Mouse (Mus musculus): ENCODE measurements at regions not wholly inside any gene's neighbourhood (a gene's known extent, or its start where the extent isn't known, plus 50 kb on each side); places are given as distances from the start of the nearest gene placed in this dataset.

DNA sequence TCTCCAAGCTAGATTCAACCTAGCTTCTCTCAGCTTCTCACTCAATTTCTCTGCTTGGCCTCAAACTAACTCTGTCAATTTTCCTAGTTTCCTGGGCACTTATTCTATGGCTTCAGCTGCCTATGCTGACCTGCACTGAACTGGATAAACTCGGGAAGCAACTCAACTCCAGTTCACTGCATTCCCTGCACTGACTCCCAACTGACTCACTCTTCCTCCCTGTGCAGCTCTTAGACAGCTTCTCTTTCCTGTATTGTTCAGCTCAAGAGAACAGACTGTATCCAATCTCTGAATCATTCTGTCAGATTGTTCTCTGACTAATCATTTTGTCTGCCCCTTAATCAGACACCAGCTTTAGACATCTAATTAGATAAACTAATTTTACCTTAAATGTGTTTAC lies 581.4 kb upstream of the N6amt1 start:
- DNase-seq: no peak

DNA sequence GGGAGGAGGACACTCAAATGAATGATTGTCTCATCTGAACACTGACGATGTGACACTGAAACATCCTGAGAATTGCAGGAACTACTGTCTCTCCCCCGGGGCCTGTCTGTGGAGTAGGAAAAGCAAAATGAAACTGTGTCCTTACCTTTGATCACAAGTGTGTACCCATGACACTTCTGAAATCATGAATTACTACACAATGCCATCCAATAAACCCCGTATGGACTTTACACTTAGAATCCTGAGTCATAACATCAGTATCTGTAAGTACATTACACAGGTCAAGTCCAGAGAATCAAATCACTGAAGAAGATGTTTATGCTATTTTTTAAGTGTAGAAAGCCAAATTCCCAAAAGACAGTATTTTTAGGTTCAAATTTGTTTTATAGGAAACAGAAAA lies 585.1 kb upstream of the N6amt1 start:
- DNase-seq: no peak

DNA sequence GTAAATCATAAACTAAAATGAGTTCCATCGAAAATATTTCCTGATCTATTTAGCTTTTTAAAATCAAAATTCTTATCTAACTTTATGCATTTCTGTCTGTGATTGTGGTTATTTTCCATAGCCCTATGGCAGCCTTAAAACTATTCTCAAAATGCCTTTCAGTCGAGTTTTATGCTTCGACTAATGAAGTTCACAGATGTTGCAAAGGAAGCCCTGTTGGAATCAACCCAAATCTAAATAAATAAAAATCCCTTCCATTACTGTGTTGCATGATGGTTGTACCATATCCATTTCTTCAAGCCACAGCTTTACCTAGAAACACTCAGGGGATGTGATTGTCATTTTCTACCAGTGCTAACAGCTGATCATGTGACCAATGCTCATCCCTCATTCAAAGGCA lies 585.6 kb upstream of the N6amt1 start:
- no peak for DNase-seq

DNA sequence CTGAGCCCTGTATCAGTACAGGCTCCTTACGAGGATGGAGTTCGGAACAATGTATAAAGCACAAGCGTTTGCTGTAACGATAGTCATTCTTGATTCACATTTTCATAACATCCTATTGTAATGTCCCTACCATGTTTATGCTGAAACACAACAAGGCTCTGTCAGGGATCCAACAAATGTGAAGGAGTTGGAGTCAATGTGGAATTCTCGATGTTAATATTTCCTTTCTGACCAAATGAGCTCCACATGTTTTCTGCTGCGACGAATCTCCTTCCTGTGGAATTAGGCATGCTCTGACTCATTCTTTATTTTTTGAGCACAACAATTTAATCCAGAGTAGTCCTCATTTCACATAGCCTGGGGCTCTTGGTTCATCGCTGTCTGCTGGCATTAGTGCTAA lies 588.0 kb upstream of the N6amt1 start:
- no peak for DNase-seq

DNA sequence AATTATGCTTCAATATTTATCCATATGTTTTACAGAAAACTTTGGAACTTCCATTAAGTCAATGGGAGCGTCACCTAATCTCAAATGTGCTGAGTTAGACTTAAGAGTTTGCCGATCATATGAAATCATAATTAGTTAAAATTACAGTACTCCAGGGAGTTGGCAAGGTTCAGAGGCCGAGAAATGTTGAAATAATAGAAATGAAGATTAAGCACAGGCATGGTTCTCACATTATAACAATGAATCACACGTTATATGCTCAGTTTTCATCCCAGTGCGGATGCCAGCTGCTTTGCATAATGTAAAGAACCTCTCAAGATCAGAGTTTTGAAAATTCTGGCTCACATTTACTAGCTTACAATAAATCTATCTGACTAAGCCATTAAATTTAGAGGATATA lies 612.7 kb upstream of the N6amt1 start:
- no peak for DNase-seq

DNA sequence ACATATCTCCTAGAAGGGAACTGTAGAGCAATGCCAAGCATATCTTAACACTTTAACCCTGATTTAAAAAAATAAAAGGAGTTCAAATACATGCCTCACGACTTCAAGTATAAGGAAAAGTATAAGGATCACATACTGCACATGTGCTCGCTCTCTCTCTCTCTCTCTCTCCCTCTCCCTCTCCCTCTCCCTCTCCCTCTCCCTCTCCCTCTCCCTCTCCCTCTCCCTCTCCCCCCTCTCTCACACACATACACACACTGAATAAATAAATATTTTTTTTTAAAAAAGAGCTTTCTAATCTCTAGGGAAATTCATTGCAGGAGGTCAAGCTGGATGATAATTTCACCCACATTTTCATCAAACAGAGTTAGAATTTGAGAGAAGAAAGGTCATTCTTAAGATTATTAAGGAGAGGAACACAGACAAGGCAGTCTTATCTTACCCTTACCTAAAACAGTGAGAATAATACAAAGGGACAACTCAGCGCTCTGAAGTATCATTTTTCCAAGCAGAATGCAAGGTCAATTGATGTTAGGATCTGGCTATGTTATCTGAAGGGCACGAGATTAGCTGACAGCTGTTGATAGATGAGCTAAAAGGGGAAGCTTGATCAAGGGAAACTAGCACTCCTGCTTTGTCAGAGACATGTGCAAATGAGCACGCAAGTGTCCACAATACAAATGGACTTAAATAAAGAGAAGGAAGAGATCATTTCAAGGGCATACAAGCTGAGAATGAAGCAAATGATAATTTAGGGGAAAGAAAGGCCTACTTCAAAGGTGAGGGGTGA lies 634.8 kb upstream of the N6amt1 start:
- no peak for DNase-seq

DNA sequence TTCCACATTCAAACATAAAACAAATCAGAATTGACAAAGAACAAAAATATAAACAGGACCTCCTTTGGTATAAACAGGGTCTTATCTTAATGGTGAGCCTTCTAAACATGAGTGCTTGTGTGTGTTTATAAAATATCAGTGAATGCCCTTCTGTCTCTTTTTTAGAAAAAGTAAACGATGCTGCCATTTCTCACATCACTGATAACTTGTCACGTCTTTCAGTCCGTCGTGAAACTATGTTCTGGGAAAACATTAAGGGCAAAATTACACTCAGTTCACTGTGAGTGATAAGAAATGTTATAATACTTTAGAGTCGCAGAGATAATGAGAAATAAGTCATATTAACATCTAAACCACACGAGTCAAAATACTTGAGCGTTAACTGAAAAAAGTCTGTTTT lies 635.6 kb upstream of the N6amt1 start:
- DNase-seq: no peak

DNA sequence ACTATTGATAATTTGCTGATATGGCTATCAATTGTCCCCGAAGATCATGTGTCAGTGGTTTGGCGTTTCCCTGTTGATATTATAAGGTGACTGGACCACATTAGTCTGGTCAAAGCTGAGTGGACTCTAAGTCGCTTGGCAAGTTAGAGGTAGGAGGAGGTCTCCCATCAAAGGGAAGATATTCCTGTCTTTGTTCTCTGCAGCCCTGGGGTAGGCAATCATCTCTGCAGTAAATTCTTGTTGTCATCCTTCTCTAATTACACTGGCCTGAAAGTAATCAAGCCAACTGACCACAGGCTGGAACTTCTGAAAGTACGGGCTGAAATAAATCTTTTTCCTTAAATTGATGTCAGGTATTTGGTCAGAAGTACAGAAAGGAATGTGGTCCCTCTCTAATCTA lies 652.3 kb upstream of the N6amt1 start:
- no peak for DNase-seq

DNA sequence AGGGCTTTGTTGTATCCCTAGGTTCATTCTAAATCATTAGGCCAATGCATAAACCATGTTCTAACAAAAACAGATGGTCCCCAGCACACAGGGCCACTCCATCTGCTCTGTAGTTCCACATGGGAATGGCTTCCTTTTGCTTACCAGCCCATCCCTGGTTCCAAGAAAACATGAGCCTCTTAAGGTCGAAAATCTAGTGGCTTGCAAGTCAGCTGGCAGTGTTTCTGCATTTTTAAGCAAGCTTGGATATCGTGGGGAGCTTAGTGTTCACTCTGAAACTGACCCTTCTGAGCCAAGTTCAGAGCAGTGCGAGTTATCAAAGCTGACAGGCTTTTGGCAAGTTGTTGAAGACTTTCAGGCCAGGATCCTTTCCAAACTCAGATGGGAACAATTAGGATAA lies 659.5 kb upstream of the N6amt1 start:
- no peak for DNase-seq

DNA sequence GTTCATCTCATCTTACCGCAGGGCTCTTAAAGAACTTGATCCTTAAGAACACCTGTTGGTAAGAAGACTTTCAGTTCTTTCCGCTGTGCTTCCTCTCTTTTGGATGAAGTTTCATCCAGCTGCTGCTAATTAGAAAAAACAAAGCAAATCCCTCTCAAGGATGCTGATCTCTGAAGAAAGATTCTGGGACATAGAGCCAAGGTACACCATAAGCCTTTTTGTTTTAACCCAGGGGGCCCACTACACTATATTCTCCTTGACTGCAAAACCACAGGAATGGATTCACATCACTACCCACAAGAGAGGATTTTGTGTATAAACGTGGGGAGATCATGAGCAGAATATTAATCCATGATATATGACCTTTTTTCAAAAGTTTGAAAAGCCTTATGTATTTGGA lies 694.8 kb upstream of the N6amt1 start:
- no peak for DNase-seq

DNA sequence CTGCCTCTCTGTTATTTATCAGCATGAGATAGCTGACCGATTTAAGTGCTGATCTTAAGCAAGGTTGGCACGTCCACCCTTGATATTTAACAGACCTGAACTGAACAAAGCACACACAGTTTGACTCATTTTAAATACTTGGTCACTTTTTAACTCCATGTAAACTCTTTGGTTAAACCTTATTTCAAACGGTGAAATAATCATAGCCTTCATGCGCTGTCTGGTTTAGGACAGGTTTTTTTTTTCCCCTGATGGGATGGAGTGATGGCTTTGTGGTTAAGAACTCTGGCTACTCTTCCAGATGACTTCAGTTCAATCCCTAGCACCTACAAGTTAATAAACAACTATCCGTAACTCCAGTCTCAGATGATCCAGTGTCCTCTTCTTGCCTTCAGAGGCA lies 706.7 kb upstream of the N6amt1 start:
- DNase-seq: no peak

DNA sequence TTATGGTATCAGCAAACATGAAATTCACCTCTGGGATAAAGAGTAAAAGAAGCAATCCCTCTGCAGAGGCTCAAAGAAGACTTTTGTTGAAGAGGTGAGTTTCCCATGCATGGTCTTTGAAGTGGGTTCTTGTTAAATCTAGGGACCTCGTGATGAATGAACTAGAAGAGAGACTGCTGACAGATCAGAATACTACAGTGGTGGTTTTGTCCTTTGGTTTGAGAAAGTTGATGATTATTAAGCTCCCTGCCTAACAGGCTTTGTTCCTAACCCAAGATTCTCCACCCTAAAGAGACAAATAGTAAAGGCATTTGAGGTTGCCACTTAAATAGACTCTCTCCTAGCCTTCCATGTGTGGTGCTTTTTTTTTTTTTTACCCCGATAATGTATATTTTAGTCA lies 707.2 kb upstream of the N6amt1 start:
- no peak for DNase-seq

DNA sequence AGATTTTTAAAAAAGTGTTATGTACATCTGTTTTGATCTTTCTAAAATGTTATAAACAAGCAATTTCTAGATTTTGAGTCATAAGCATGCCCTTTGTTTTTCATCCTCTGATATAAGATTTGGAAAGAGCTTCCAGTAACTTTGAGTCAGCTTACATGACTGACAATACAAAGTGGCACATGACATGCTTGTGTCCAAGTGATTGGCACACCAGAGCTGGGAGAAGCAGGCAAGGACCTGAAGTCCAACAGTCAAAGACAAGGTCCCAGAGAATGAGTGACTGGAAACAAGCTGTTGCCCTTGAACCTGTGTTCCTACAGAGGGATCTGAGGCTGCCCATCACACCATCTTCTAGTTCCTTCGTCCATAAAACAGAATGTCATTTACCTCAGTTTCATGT lies 708.5 kb upstream of the N6amt1 start:
- DNase-seq: no peak

DNA sequence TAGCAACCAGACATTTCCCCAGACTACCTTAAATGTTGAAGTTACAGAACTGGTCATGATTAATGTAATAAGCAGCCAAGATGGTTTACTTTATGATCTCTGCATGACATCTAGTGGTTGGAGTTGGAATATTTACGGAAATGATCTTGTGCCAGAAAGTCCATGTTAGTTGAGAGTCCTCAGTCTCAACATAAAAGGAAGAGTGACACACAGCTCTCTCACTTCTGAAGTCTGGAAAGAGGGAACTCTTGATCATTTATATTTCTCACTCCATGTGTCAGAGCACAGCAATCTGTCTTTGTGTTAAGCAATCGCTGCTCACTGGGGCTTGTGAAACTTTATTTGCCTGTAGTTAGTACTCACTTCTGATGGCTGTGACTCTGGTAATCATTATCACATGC lies 709.1 kb upstream of the N6amt1 start:
- no peak for DNase-seq

DNA sequence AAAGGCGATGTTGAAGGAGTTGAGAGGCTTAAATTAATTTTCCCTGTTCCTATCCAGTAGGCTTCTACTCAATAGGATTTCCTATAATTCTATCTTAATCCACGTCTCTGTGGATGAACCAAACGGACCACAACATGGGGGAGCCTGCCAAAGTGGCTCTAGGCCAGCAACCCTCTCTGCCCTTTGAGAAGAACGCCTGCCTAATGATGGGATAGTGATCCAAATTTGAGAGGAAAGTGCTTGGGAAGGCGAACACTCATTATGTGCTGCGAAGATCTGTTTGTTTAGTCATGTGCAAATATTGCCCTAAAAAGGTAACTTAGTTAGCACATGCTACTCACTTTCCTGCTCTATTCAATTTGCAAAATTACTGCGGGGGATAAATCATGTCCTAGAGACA lies 702.5 kb upstream of the Adamts5 start:
- no peak for DNase-seq

DNA sequence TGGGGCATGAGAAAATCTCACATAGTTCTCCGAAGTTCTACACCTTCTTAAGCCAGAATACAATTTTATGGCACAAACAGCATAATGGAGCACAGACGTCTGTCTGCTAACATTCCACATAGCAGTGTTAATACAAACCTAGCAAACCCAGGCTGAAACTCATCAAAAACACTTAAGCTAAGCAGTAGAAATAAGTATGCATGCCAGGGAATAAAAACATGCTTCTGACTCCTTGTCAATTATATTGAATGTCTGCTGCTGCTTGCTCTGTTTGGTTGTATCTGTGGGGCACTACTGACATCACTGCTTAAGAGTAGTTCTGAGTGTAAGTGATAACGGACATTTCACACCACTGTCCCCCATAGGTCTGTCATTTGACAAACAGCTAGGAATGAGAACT lies 693.4 kb upstream of the Adamts5 start:
- no peak for DNase-seq

DNA sequence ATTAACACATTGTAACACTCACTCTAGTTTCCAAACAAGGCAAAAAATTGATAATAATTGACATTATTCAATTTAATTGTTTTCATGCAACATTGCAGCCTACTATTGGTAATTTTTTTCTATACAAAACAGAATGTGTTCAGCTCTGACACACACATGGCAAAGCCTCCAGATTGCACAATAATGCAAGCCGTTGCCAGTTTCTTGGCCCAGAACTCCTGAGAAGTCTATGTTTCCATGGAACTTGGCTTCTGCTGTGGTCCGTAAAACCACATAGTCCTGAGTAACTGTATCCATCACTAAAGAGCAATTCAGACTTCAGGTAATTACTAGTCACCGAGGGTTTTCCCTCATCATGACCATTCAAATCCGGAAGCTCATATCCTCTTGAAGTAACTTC lies 684.4 kb upstream of the Adamts5 start:
- no peak for DNase-seq

DNA sequence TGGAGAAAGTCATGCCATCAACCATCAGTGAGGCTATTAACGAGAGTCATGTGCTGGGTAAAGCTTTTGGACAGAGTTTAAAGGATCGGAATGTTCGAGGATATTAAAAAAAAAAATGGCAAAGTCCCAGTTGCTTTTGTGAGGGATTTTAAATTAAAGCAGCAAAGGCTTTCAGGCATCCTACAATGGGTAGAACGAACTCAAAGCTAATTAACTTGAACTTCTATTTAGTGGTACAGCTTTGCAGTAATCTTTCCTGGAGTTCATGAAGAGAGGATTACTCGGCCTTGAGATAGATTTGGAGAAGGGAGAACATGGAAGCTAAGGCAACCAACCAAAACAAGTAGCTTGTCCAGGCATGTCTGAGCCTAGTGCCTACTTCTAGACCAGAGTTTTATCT lies 676.7 kb upstream of the Adamts5 start:
- DNase-seq: no peak

DNA sequence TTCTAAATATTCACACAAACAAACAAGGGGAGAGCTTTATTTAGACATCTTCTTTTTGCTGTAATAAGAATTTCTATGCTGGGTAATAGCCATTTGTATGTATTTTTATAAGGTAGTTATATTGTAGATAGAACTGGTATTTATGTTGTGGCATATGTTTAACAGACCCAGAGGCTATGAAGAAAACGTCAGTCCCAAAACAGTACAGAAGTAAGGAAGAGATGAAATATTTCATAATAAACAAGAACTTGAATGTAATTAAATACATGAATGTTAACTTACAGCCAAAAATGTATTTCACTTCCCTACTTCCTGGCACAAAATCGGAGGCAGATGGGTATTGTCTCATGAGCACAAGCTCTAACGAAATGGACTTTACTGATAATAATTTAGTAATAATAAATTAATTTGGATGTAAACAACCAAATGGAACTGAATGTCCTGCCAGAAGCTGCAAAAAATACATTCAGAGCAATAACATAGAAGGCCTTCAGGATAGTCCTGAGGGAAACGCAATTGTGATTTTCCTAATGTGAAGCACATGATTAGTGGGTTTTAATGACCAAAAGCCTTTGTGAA lies 645.9 kb upstream of the Adamts5 start:
- DNase-seq: no peak

DNA sequence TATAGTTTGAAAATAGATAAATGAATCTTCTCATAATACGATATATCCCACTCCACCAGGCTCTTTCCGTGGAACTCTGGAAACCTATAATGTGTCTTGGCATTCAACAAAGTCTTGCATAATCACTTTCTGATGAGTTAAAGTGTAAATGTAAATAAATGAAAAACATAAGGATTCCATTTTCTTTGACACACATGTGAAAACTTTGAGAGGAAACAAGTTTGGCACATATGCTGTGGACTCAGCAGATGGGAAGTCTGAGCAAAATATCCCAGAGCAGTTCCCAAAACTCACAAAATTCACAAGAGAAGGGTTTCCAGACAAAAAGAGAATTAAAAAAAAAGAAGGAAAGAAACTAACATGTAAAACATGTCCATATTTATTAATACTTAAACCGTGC lies 645.3 kb upstream of the Adamts5 start:
- DNase-seq: no peak

DNA sequence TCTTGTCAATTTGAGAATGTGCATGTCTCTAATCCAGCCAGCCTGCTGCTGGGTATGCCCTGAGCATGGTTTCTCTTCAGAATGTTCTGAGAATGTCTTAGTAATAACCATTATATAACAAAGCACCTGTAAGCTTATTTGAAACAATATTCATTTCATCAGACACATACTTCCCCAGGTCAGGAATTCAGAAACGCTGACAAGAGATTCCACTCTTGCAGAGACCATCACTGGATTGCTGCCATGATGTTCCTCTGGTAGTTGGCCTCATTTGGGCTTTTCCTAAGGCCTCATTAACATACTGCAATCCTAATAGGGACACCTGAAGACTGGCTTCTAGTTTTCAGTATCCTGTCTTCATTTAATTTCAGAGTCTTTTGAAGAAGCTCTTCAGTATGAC lies 642.5 kb upstream of the Adamts5 start:
- DNase-seq: no peak

DNA sequence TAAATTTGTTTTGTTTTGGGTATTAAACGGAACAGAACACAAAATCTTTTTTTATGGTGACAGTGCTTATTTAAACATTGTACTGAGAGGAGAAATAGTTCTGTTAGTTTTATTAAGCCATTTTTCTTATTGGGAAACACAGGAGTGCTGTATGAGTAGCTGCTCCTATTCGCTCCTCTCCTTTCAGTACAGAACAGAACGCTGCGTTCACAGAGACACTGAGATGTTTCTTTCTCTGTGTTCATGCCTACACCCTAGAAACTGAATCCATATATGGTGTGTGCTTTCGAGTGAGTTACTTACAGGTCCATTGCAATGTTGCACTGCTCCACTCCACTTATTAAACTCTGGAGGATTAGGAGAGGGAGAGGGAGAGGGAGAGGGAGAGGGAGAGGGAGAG lies 634.9 kb upstream of the Adamts5 start:
- no peak for DNase-seq

DNA sequence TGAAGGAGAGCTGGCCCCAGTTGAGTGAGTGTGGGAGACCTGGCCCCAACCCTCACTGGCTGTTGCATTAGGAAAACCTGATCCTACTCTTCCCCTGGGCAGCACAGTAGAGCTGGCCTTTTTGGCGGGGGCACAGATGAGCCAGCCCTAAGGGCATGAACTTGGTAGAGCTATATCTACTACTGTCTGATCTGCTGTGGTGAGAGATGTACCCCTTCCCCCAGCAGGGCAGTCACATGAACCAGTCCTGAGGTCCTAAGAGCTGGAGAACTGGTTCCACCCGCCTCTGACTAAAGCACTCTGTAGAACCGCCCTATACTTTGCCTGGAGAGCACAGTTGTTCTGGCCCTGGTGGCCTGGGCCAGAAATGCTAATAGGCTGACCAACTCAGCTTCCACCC lies 622.5 kb upstream of the Adamts5 start:
- no peak for DNase-seq

DNA sequence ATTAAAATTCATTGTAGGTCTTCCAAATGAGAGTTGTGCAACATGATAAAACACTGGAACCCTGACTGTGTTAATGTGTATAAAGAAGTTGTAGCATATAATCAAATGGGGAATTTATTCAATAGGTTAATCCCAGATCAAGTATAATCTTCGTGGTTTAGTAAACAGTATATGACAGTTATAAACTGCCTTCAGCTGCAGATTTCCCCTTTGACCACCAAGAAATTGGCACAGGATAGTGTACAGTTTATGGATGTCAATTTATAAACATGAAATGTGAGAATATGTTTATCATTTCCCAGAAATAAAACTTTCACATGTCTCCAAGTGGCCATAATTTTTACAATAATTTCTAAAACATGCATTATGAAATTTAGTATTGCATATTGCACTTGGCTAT lies 615.3 kb upstream of the Adamts5 start:
- DNase-seq: no peak

DNA sequence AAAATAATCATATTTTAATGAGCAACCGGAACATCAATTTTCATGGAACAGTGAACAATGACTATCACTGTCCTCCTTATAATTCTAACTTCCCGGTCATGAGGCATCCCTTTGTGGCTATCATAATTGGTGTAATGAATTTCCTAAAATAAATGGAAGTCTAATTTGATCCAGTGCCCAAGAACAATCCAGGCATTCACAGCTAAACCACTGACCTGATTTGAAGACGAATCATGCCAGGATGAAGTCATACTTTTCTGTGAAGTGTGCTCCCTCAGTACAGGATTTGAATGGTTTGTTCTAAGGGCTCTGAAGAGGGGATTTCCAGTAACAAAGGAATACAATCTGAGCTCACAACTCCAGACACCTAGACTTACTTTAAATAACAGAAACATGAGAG lies 614.5 kb upstream of the Adamts5 start:
- DNase-seq: no peak

Data from thymus, postnatal 4 days (tissue).